Mouse (Mus musculus): ENCODE measurements at regions not wholly inside any gene's neighbourhood (a gene's known extent, or its start where the extent isn't known, plus 50 kb on each side); places are given as distances from the start of the nearest gene placed in this dataset.

- ATAC-seq (ENCODE audit: low FRiP score) (no peak), DNase-seq (ENCODE audit: low spot score) (peak; percentile 3)
- H3K4me3 ChIP-seq (ENCODE audit: low read depth, low read length): no peak overlapping the region
- 45% methylated on average over 2 of the region's 2 CpGs for WGBS
- H3K4me2 ChIP-seq (ENCODE audit: low read depth, low read length, poor library complexity, severe bottlenecking): no peak overlapping the region
- H3K27me3 ChIP-seq (ENCODE audit: insufficient read depth, low read length): no peaks in the 10 kb centered on the region
- no peaks in the 10 kb centered on the region for H3K4me1 ChIP-seq (ENCODE audit: insufficient read depth, low read length)
- TF ChIP-seq CTCF (IDR thresholded peaks at IDR 0.05): peak; percentile 66
- H3K36me3 ChIP-seq (ENCODE audit: insufficient read depth, low read length): no peaks in the 10 kb centered on the region
- H3K9me3 ChIP-seq (ENCODE audit: low read length): no peaks in the 10 kb centered on the region
- H3K27ac ChIP-seq (ENCODE audit: low read depth, low read length): no peak overlapping the region
- H3K9ac ChIP-seq (replicated peaks; ENCODE audit: low read length, poor library complexity, severe bottlenecking): no peak overlapping the region
Measured at GRCm38 (mm10) chrX:127871412-127871811, 135.1 kb upstream of the Cldn34c4 start.

- no peak for DNase-seq (ENCODE audit: low spot score)
- no peak overlapping the region for H3K4me2 ChIP-seq (ENCODE audit: low read depth, low read length, poor library complexity, severe bottlenecking)
- no peak overlapping the region for H3K9ac ChIP-seq (replicated peaks; ENCODE audit: low read length, poor library complexity, severe bottlenecking)
- TF ChIP-seq CTCF (IDR thresholded peaks at IDR 0.05): no peak
- WGBS: 66% methylated on average over 2 of the region's 2 CpGs
- no peak for ATAC-seq (ENCODE audit: low FRiP score)
- no peak overlapping the region for H3K4me3 ChIP-seq (ENCODE audit: low read depth, low read length)
- no peak overlapping the region for H3K27ac ChIP-seq (ENCODE audit: low read depth, low read length)
- H3K36me3 ChIP-seq (ENCODE audit: insufficient read depth, low read length): no peaks in the 10 kb centered on the region
- no peaks in the 10 kb centered on the region for H3K27me3 ChIP-seq (ENCODE audit: insufficient read depth, low read length)
- no peaks in the 10 kb centered on the region for H3K9me3 ChIP-seq (ENCODE audit: low read length)
- no peaks in the 10 kb centered on the region for H3K4me1 ChIP-seq (ENCODE audit: insufficient read depth, low read length)
Measured at GRCm38 (mm10) chrX:127844018-127844417, 107.7 kb upstream of the Cldn34c4 start.

All from midbrain, postnatal 0 days (tissue).